Mouse (Mus musculus): Measurements from ENCODE around the gene Hoxb8. TPM values are rescaled to one million over a fixed set of nuclear protein-coding genes. Genes with fewer than 3 reads are reported as not detected.

The Hoxb8 gene
- polyA plus RNA-seq, 1 experiment from 2014 or later, result 1.4 TPM

GRCm38 (mm10) chr11:96292565-96293301, 11.0 kb downstream of the Hoxb8 start:
- DNase-seq (no peak), ATAC-seq (ENCODE audit: insufficient read depth) (no peak)
- TF ChIP-seq CTCF (IDR thresholded peaks at IDR 0.05; ENCODE audit: low read depth), result no peak
- H3K4me1 ChIP-seq (ENCODE audit: insufficient read depth), result 0 out of 2 replicates have a peak, but pooled peaks cover 4% of the 10 kb centered on the region
- H3K27me3 ChIP-seq (ENCODE audit: insufficient read depth, low read length), result peaks cover 94% of the 10 kb centered on the region
- no peaks in the 10 kb centered on the region for H3K9me3 ChIP-seq (ENCODE audit: low read depth, low read length)
- H3K4me2 ChIP-seq, result peak overlapping the region; percentile 61; the same call in 1 of the 2 replicates
- no peak overlapping the region for H3K27ac ChIP-seq (ENCODE audit: low read depth)
- no peak overlapping the region for H3K9ac ChIP-seq
- 10% methylated on average over 12 of the region's 12 CpGs for WGBS
- no peaks in the 10 kb centered on the region for H3K36me3 ChIP-seq (ENCODE audit: insufficient read depth)
- H3K4me3 ChIP-seq (ENCODE audit: low read depth, low read length), result peak overlapping the region; percentile 23

DNA sequence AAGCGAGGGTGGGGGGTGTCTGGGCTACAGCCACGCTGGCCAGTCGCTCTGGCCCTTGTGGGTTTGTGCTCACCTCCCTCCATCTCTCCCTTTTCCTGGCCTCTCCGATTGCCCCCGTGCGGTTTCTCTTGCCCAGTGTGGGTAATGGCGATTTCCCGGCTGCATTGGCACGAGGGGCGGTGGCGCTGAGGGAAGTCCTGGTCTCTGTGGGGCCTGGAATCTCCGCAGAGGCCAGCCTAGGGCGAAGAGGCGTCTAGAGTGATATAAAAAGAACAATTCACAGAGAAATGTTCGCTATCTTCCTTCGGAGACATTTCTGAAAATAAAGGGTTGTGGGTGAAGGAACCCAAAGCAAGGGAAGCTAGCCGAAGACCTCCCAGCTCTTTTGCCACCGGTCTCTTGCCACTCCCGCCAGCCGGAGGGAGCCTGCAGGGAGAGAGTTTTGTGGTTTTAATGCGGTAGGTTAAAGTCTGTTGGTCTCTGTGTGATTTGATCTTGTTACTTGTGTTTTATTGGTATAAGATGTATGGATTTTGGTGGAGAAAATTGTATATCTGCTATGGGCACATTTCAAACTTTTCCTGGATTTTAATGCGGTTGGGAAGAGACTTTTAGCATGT, 11.7 kb downstream of the Hoxb8 start:
- H3K4me1 ChIP-seq (ENCODE audit: insufficient read depth), result 0 out of 2 replicates have a peak, but pooled peaks cover 4% of the 10 kb centered on the region
- peak overlapping the region; percentile 23 for H3K4me3 ChIP-seq (ENCODE audit: low read depth, low read length)
- 19% methylated on average over 22 of the region's 22 CpGs for WGBS

DNA sequence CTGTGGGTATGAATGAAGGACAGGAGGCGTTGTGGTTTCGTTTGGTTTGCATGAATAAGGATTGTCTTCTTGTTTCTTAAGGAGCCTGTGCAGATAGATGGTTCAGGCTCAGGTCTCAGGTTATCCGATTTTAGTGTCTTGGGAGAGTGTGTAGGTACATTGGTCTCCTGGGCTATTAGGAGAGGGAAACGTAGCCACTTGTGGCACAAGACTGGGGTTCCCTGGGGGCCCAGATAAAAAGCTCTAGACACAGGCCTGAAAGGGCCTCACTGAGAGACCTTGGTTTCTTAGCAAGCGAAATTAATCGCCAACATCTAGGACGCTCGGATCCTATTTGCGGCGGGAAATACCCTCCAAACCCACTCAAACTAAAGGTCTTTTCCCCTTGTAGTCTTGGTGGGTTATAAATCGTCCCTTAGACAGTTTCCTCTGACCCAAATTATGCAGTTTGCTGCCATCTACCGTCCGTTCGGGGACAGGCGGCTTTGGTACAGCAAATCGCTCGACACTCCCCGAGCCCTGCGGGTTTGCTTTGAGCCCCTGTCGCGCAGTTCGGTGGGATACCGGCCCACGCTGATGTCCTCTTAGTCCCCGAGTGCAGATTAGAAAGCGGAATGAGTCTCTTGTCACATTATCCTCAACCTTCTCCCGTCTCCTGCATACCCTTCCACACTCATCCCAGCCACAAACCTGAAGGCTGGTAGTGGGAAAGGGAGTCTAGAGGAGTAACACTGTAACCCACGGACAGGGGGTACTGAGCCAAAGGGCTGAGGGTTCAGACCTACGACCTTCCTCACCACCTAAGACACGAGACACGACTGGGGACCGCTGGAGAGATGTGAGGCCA, 12.8 kb downstream of the Hoxb8 start:
- Histone ChIP-seq H3K27me3 (ENCODE audit: insufficient read depth, low read length) (peaks cover 97% of the 10 kb centered on the region), H3K9me3 (ENCODE audit: low read depth, low read length) (no peaks in the 10 kb centered on the region), H3K9ac (0 out of 2 replicates have a peak overlapping the region, but pooled peaks have one; percentile 26), H3K27ac (ENCODE audit: low read depth) (no peak overlapping the region), H3K36me3 (ENCODE audit: insufficient read depth) (no peaks in the 10 kb centered on the region), H3K4me1 (ENCODE audit: insufficient read depth) (0 out of 2 replicates have a peak, but pooled peaks cover 4% of the 10 kb centered on the region), H3K4me2 (peak overlapping the region; percentile 61), H3K4me3 (ENCODE audit: low read depth, low read length) (peak overlapping the region; percentile 23)
- 2% methylated on average over 32 of the region's 32 CpGs for WGBS
- DNase-seq (peak; percentile 96), ATAC-seq (ENCODE audit: insufficient read depth) (0 out of 2 replicates have a peak, but pooled peaks have one; percentile 18)
- peak; percentile 80 for TF ChIP-seq CTCF (IDR thresholded peaks at IDR 0.05; ENCODE audit: low read depth)

More for the DNA sequence above, 11.7 kb downstream of the Hoxb8 start:
- H3K27me3 ChIP-seq (ENCODE audit: insufficient read depth, low read length), result peaks cover 93% of the 10 kb centered on the region
- no peak overlapping the region for H3K9ac ChIP-seq
- no peaks in the 10 kb centered on the region for H3K9me3 ChIP-seq (ENCODE audit: low read depth, low read length)
- no peak for DNase-seq
- H3K27ac ChIP-seq (ENCODE audit: low read depth), result no peak overlapping the region; the same call in 1 of the 2 replicates
- H3K4me2 ChIP-seq, result peak overlapping the region; percentile 61; the same call in 1 of the 2 replicates
- no peak for ATAC-seq (ENCODE audit: insufficient read depth)
- TF ChIP-seq CTCF (IDR thresholded peaks at IDR 0.05; ENCODE audit: low read depth), result no peak
- H3K36me3 ChIP-seq (ENCODE audit: insufficient read depth), result no peaks in the 10 kb centered on the region

GRCm38 (mm10) chr11:96295092-96295835, 13.6 kb downstream of the Hoxb8 start:
- peak; percentile 62 for DNase-seq
- ATAC-seq (ENCODE audit: insufficient read depth), result no peak
- H3K9ac ChIP-seq, result peak overlapping the region; percentile 42
- peak overlapping the region; percentile 23 for H3K4me3 ChIP-seq (ENCODE audit: low read depth, low read length)
- H3K27me3 ChIP-seq (ENCODE audit: insufficient read depth, low read length), result peaks cover 97% of the 10 kb centered on the region
- no peaks in the 10 kb centered on the region for H3K36me3 ChIP-seq (ENCODE audit: insufficient read depth)
- peak overlapping the region; percentile 61 for H3K4me2 ChIP-seq
- WGBS, result 2% methylated on average over 30 of the region's 30 CpGs
- no peaks in the 10 kb centered on the region for H3K9me3 ChIP-seq (ENCODE audit: low read depth, low read length)
- no peak for TF ChIP-seq CTCF (IDR thresholded peaks at IDR 0.05; ENCODE audit: low read depth)
- no peak overlapping the region for H3K27ac ChIP-seq (ENCODE audit: low read depth)
- H3K4me1 ChIP-seq (ENCODE audit: insufficient read depth), result 0 out of 2 replicates have a peak, but pooled peaks cover 4% of the 10 kb centered on the region

GRCm38 (mm10) chr11:96296997-96297396, 15.3 kb downstream of the Hoxb8 start:
- H3K9ac ChIP-seq, result no peak overlapping the region
- no peak for DNase-seq
- H3K27ac ChIP-seq (ENCODE audit: low read depth), result no peak overlapping the region
- peak overlapping the region; percentile 2; the same call in 1 of the 2 replicates for H3K4me2 ChIP-seq
- no peak for ATAC-seq (ENCODE audit: insufficient read depth)
- H3K36me3 ChIP-seq (ENCODE audit: insufficient read depth), result no peaks in the 10 kb centered on the region
- TF ChIP-seq CTCF (IDR thresholded peaks at IDR 0.05; ENCODE audit: low read depth), result peak; percentile 32; the same call in 1 of the 2 replicates
- H3K27me3 ChIP-seq (ENCODE audit: insufficient read depth, low read length), result peaks cover 97% of the 10 kb centered on the region
- H3K4me1 ChIP-seq (ENCODE audit: insufficient read depth), result 0 out of 2 replicates have a peak, but pooled peaks cover 4% of the 10 kb centered on the region
- no peaks in the 10 kb centered on the region for H3K9me3 ChIP-seq (ENCODE audit: low read depth, low read length)
- WGBS, result 32% methylated on average over 2 of the region's 2 CpGs
- H3K4me3 ChIP-seq (ENCODE audit: low read depth, low read length), result no peak overlapping the region

- Histone ChIP-seq H3K9me3 (ENCODE audit: low read depth, low read length) (no peaks in the 10 kb centered on the region), H3K4me3 (ENCODE audit: low read depth, low read length) (no peak overlapping the region), H3K36me3 (ENCODE audit: insufficient read depth) (no peaks in the 10 kb centered on the region), H3K27me3 (ENCODE audit: insufficient read depth, low read length) (peaks cover 97% of the 10 kb centered on the region), H3K27ac (ENCODE audit: low read depth) (no peak overlapping the region), H3K9ac (no peak overlapping the region), H3K4me2 (peak overlapping the region; percentile 2; the same call in 1 of the 2 replicates), H3K4me1 (ENCODE audit: insufficient read depth) (0 out of 2 replicates have a peak, but pooled peaks cover 4% of the 10 kb centered on the region)
- ATAC-seq (ENCODE audit: insufficient read depth) (no peak), DNase-seq (no peak)
- WGBS, result 31% methylated on average over 3 of the region's 3 CpGs
- TF ChIP-seq CTCF (IDR thresholded peaks at IDR 0.05; ENCODE audit: low read depth), result no peak
These were observed 15.7 kb downstream of the Hoxb8 start for GRCm38 (mm10) chr11:96297428-96297827.
